Mouse (Mus musculus): ENCODE data around the gene Gm20532. TPM values are rescaled to one million over a fixed set of nuclear protein-coding genes. Genes with fewer than 3 reads are reported as not detected.

Gene Gm20532
- total and polyA plus RNA-seq, 3 experiments = 0.15 TPM; not detected in 2

DNA sequence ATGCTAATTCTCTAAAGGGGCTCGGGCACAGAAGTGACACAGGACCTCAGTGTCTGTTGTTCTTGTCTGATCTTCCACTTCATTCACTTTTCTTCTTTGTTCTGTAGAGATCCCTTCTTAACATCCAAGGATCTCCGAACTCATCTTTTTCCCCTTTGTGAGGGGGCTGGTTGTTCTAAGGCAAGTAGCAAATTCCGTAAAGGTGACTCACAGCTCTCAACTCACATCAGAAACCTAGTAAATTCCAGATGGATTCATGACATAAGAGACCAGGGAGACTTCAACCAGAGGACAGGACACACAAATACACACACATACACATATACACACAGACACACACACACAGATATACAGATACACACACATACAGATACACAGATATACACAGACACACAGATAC is 24.1 kb downstream of the Gm20532 start:
- Histone ChIP-seq H3K79me2 (ENCODE audit: control insufficient read depth, insufficient read depth, low read length, poor library complexity) (no peaks in the 10 kb centered on the region), H3K36me3 (ENCODE audit: control insufficient read depth in 1 of 2, insufficient read depth in 2 of 2, low read length in 2 of 2) (no peaks in the 10 kb centered on the region), H3K4me3 (ENCODE audit: control insufficient read depth in 1 of 2, insufficient read depth in 1 of 2, low read depth in 2 of 2, low read length in 2 of 2) (no peak overlapping the region), H3K27ac (ENCODE audit: control insufficient read depth, low read depth, low read length) (no peak overlapping the region), H3K27me3 (ENCODE audit: control insufficient read depth in 1 of 2, insufficient read depth in 2 of 2, low read length in 2 of 2) (peaks cover 4 to 15% of the 10 kb centered on the region in 2 experiments), H3K4me1 (ENCODE audit: control insufficient read depth in 1 of 2, insufficient read depth in 2 of 2, low read length in 2 of 2) (no peaks in the 10 kb centered on the region), H3K9me3 (replicated peaks; ENCODE audit: insufficient read depth, low read length) (no peaks in the 10 kb centered on the region), H3K9ac (ENCODE audit: control insufficient read depth, low read depth, low read length, poor library complexity, severe bottlenecking) (no peak overlapping the region)
- no peak for DNase-seq (ENCODE audit: low read depth, low spot score)
- no peak for TF ChIP-seq NELFE (IDR thresholded peaks at IDR 0.05; ENCODE audit: low read depth, low read length)
- TF ChIP-seq POLR2AphosphoS2 (IDR thresholded peaks at IDR 0.05; ENCODE audit: low read length) = no peak
- TF ChIP-seq RAD21 (IDR thresholded peaks at IDR 0.05; ENCODE audit: low read depth, low read length) = no peak
- no peak for TF ChIP-seq POLR2AphosphoS5 (IDR thresholded peaks at IDR 0.05; ENCODE audit: borderline replicate concordance, low read depth, low read length)
- TF ChIP-seq GATA1 (IDR thresholded peaks at IDR 0.05; ENCODE audit: low read depth, low read length) = no peak
- TF ChIP-seq TBP (IDR thresholded peaks at IDR 0.05; ENCODE audit: low read depth, low read length) = no peak
- no peak for TF ChIP-seq NRF1 (IDR thresholded peaks at IDR 0.05; ENCODE audit: insufficient read depth, low read depth, low read length, poor library complexity, severe bottlenecking)

DNA sequence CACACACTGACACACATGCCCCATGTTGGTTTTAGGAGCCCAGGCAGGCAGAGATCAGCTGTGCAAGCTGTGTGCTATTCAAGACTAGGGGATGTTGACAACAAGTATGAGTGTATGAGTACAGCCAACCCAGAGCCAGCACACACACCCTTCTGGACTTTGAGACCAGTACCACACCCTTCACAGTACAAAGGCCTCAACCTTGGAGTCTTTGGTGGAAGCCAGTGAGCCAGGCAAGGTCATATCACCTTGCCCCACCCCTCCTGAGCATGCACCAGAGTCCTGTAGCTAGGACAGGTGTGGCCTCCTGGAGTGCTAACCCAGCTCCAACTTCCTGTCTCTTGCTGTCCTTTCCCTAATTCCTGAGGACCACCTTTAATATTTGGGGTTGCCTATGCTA is 24.6 kb downstream of the Gm20532 start:
- DNase-seq (ENCODE audit: low read depth, low spot score) = no peak
- H3K27ac ChIP-seq (ENCODE audit: control insufficient read depth, low read depth, low read length) = no peak overlapping the region
- no peaks in the 10 kb centered on the region for H3K9me3 ChIP-seq (replicated peaks; ENCODE audit: insufficient read depth, low read length)
- no peaks in the 10 kb centered on the region for H3K79me2 ChIP-seq (ENCODE audit: control insufficient read depth, insufficient read depth, low read length, poor library complexity)
- H3K4me1 ChIP-seq (ENCODE audit: control insufficient read depth in 1 of 2, insufficient read depth in 2 of 2, low read length in 2 of 2) = no peaks in the 10 kb centered on the region
- peaks cover 4 to 15% of the 10 kb centered on the region in 2 experiments for H3K27me3 ChIP-seq (ENCODE audit: control insufficient read depth in 1 of 2, insufficient read depth in 2 of 2, low read length in 2 of 2)
- no peaks in the 10 kb centered on the region for H3K36me3 ChIP-seq (ENCODE audit: control insufficient read depth in 1 of 2, insufficient read depth in 2 of 2, low read length in 2 of 2)
- no peak overlapping the region for H3K9ac ChIP-seq (ENCODE audit: control insufficient read depth, low read depth, low read length, poor library complexity, severe bottlenecking)
- H3K4me3 ChIP-seq (ENCODE audit: control insufficient read depth in 1 of 2, insufficient read depth in 1 of 2, low read depth in 2 of 2, low read length in 2 of 2) = no peak overlapping the region
- no peak for TF ChIP-seq E2F4 (IDR thresholded peaks at IDR 0.05; ENCODE audit: borderline replicate concordance, low read depth, low read length)
- TF ChIP-seq USF2 (IDR thresholded peaks at IDR 0.05; ENCODE audit: borderline replicate concordance in 1 of 2, insufficient read depth in 1 of 2, low read depth in 1 of 2, low read length in 2 of 2) = no peak
- no peak for TF ChIP-seq MXI1 (IDR thresholded peaks at IDR 0.05; ENCODE audit: low read depth, low read length)
- no peak for TF ChIP-seq CHD2 (IDR thresholded peaks at IDR 0.05; ENCODE audit: low read length)
- no peak for TF ChIP-seq RCOR1 (IDR thresholded peaks at IDR 0.05; ENCODE audit: low read depth, low read length)
- TF ChIP-seq MEF2A (IDR thresholded peaks at IDR 0.05; ENCODE audit: extremely low read depth, insufficient replicate concordance, low read depth, low read length, poor library complexity, severe bottlenecking) = no peak
- no peak for TF ChIP-seq TAL1 (IDR thresholded peaks at IDR 0.05; ENCODE audit: low read length)
- TF ChIP-seq NRF1 (IDR thresholded peaks at IDR 0.05; ENCODE audit: insufficient read depth, low read depth, low read length, poor library complexity, severe bottlenecking) = no peak
- no peak for TF ChIP-seq ZC3H11A (IDR thresholded peaks at IDR 0.05; ENCODE audit: low read depth, low read length)
- TF ChIP-seq TCF12 (IDR thresholded peaks at IDR 0.05; ENCODE audit: low read depth, low read length) = no peak
- no peak for TF ChIP-seq NELFE (IDR thresholded peaks at IDR 0.05; ENCODE audit: low read depth, low read length)
- TF ChIP-seq POLR2AphosphoS5 (IDR thresholded peaks at IDR 0.05; ENCODE audit: borderline replicate concordance, low read depth, low read length) = no peak
- no peak for TF ChIP-seq CHD1 (IDR thresholded peaks at IDR 0.05; ENCODE audit: low read depth, low read length)
- TF ChIP-seq TBP (IDR thresholded peaks at IDR 0.05; ENCODE audit: low read depth, low read length) = no peak
- no peak for TF ChIP-seq GATA1 (IDR thresholded peaks at IDR 0.05; ENCODE audit: low read depth, low read length)
- TF ChIP-seq POLR2A (IDR thresholded peaks at IDR 0.05; ENCODE audit: control insufficient read depth in 1 of 2, insufficient read depth in 1 of 2, low read depth in 1 of 2, low read length in 2 of 2, poor library complexity in 1 of 2) = no peak
- no peak for TF ChIP-seq USF1 (IDR thresholded peaks at IDR 0.05; ENCODE audit: low read depth, low read length)
- TF ChIP-seq BHLHE40 (IDR thresholded peaks at IDR 0.05; ENCODE audit: borderline replicate concordance, low read depth, low read length) = no peak
- no peak for TF ChIP-seq MAX (IDR thresholded peaks at IDR 0.05; ENCODE audit: low read length)
- no peak for TF ChIP-seq ELF1 (IDR thresholded peaks at IDR 0.05; ENCODE audit: low read depth, low read length)
